Mouse (Mus musculus): ENCODE measurements around the gene Slc22a15. TPM values are rescaled to one million over a fixed set of nuclear protein-coding genes. Genes with fewer than 3 reads are reported as not detected.

Gene Slc22a15
- polyA plus RNA-seq, 1 experiment from 2014 or later = 4.6 TPM

DNA sequence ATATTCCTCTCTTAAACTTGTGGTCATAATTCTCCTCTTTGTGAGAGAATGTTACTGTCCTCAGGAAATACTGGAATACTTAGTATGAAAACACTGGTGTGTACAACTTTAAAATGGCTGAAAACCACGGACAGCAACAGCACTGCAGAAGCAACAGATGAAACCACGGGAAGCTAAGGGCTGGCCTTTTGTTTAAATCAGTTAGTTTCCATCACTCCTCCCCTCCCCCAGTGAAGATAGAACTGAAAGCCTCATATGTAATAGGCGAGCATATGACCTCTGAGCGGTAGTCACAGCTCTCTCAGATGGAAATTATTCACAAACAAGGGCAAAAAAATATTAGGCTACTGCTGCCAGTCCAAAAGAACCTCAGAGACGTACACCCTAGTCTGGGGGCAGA, 10.0 kb downstream of the Slc22a15 start:
- Histone ChIP-seq H3K36me3 (replicated peaks) (peaks cover 4% of the 10 kb centered on the region; the same call in 1 of the 2 replicates), H3K27me3 (replicated peaks; ENCODE audit: low read depth, poor library complexity, severe bottlenecking) (no peaks in the 10 kb centered on the region), H3K9me3 (no peaks in the 10 kb centered on the region), H3K27ac (replicated peaks) (no peak overlapping the region), H3K4me3 (no peak overlapping the region), H3K4me1 (peaks cover 5% of the 10 kb centered on the region; the same call in 1 of the 2 replicates)
- DNase-seq (ENCODE audit: low spot score) = no peak
- 88% methylated on average over 5 of the region's 5 CpGs for WGBS

GRCm38 (mm10) chr3:101912041-101912440, 12.2 kb downstream of the Slc22a15 start:
- DNase-seq (ENCODE audit: low spot score) = no peak
- H3K27me3 ChIP-seq (replicated peaks; ENCODE audit: low read depth, poor library complexity, severe bottlenecking) = no peaks in the 10 kb centered on the region
- H3K9me3 ChIP-seq = no peaks in the 10 kb centered on the region
- H3K36me3 ChIP-seq (replicated peaks) = peaks cover 12% of the 10 kb centered on the region; the same call in 1 of the 2 replicates
- 86% methylated on average over 6 of the region's 6 CpGs for WGBS
- H3K27ac ChIP-seq (replicated peaks) = no peak overlapping the region
- H3K4me1 ChIP-seq = no peaks in the 10 kb centered on the region; the same call in 1 of the 2 replicates
- no peak overlapping the region for H3K4me3 ChIP-seq

- Histone ChIP-seq H3K4me1 (peaks cover 20% of the 10 kb centered on the region), H3K4me3 (no peak overlapping the region), H3K9me3 (no peaks in the 10 kb centered on the region), H3K36me3 (replicated peaks) (peaks cover 8% of the 10 kb centered on the region; the same call in 1 of the 2 replicates), H3K27ac (replicated peaks) (no peak overlapping the region), H3K27me3 (replicated peaks; ENCODE audit: low read depth, poor library complexity, severe bottlenecking) (no peaks in the 10 kb centered on the region)
- 66% methylated on average over 2 of the region's 2 CpGs for WGBS
- DNase-seq (ENCODE audit: low spot score) = no peak
Observed at GRCm38 (mm10) chr3:101907049-101907448, 17.2 kb downstream of the Slc22a15 start.

- WGBS = 89% methylated on average over 7 of the region's 7 CpGs
- Histone ChIP-seq H3K27ac (replicated peaks) (no peak overlapping the region), H3K4me1 (peaks cover 20% of the 10 kb centered on the region), H3K27me3 (replicated peaks; ENCODE audit: low read depth, poor library complexity, severe bottlenecking) (no peaks in the 10 kb centered on the region), H3K4me3 (no peak overlapping the region), H3K9me3 (no peaks in the 10 kb centered on the region), H3K36me3 (replicated peaks) (peaks cover 8% of the 10 kb centered on the region; the same call in 1 of the 2 replicates)
- DNase-seq (ENCODE audit: low spot score) = no peak
Observed at GRCm38 (mm10) chr3:101904776-101905175, 19.5 kb downstream of the Slc22a15 start.

- Histone ChIP-seq H3K27me3 (replicated peaks; ENCODE audit: low read depth, poor library complexity, severe bottlenecking) (no peaks in the 10 kb centered on the region), H3K27ac (replicated peaks) (no peak overlapping the region), H3K4me1 (peaks cover 20% of the 10 kb centered on the region), H3K9me3 (no peaks in the 10 kb centered on the region), H3K36me3 (replicated peaks) (no peaks in the 10 kb centered on the region), H3K4me3 (no peak overlapping the region)
- DNase-seq (ENCODE audit: low spot score) = no peak
- 69% methylated on average over 5 of the region's 5 CpGs for WGBS
Observed at GRCm38 (mm10) chr3:101903091-101903490, 21.2 kb downstream of the Slc22a15 start.

- H3K9me3 ChIP-seq = no peaks in the 10 kb centered on the region
- no peaks in the 10 kb centered on the region for H3K36me3 ChIP-seq (replicated peaks)
- H3K4me3 ChIP-seq = no peak overlapping the region
- H3K27me3 ChIP-seq (replicated peaks; ENCODE audit: low read depth, poor library complexity, severe bottlenecking) = no peaks in the 10 kb centered on the region
- WGBS = 57% methylated on average over 7 of the region's 7 CpGs
- H3K4me1 ChIP-seq = peaks cover 20% of the 10 kb centered on the region
- no peak for DNase-seq (ENCODE audit: low spot score)
- no peak overlapping the region for H3K27ac ChIP-seq (replicated peaks)
Observed at GRCm38 (mm10) chr3:101902344-101902743, 21.9 kb downstream of the Slc22a15 start.

DNA sequence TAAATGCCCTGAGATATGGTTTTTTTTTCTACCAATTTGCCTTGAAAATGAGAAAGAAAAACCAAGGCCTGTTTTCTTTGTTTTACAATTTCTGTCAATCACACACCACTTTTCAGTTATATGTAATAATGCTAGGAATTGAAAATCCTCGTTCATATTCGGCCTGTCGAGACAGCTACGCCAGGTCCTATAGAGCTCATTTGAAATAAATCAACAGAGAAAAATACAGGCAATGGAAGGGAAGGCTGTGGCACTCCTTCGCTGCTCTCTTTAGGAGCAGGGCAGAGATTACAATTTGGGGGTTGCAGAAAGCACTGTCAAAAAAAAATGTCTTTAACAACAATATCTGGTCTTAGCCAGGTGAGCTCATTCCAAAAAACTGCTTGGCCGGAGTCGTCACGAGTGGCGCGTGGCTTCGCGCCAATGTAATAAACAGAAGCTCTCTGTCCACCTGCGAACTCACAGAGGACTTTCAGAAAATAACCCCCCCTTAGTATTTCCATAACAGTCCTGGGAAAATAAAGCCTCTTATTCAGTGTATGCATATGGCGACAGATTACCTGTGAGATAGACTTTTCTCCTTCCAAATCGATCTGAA, 26.8 kb downstream of the Slc22a15 start:
- 94% methylated on average over 15 of the region's 15 CpGs for WGBS
- Histone ChIP-seq H3K27ac (replicated peaks) (no peak overlapping the region), H3K4me1 (peaks cover 3% of the 10 kb centered on the region), H3K4me3 (no peak overlapping the region), H3K9me3 (no peaks in the 10 kb centered on the region), H3K27me3 (replicated peaks; ENCODE audit: low read depth, poor library complexity, severe bottlenecking) (no peaks in the 10 kb centered on the region), H3K36me3 (replicated peaks) (no peaks in the 10 kb centered on the region)
- DNase-seq (ENCODE audit: low spot score) = no peak

- Histone ChIP-seq H3K4me3 (no peak overlapping the region), H3K27me3 (replicated peaks; ENCODE audit: low read depth, poor library complexity, severe bottlenecking) (no peaks in the 10 kb centered on the region), H3K9me3 (no peaks in the 10 kb centered on the region), H3K36me3 (replicated peaks) (no peaks in the 10 kb centered on the region), H3K27ac (replicated peaks) (no peak overlapping the region), H3K4me1 (no peaks in the 10 kb centered on the region)
- peak; percentile 80 for DNase-seq (ENCODE audit: low spot score)
- WGBS = 23% methylated on average over 9 of the region's 9 CpGs
Observed at GRCm38 (mm10) chr3:101896893-101897292, 27.4 kb downstream of the Slc22a15 start.

- no peak for DNase-seq (ENCODE audit: low spot score)
- no peaks in the 10 kb centered on the region for H3K36me3 ChIP-seq (replicated peaks)
- no peaks in the 10 kb centered on the region for H3K4me1 ChIP-seq
- WGBS = 88% methylated on average over 7 of the region's 7 CpGs
- no peak overlapping the region for H3K4me3 ChIP-seq
- no peak overlapping the region for H3K27ac ChIP-seq (replicated peaks)
- no peaks in the 10 kb centered on the region for H3K27me3 ChIP-seq (replicated peaks; ENCODE audit: low read depth, poor library complexity, severe bottlenecking)
- H3K9me3 ChIP-seq = no peaks in the 10 kb centered on the region
Observed at GRCm38 (mm10) chr3:101895376-101895910, 28.8 kb downstream of the Slc22a15 start.

DNA sequence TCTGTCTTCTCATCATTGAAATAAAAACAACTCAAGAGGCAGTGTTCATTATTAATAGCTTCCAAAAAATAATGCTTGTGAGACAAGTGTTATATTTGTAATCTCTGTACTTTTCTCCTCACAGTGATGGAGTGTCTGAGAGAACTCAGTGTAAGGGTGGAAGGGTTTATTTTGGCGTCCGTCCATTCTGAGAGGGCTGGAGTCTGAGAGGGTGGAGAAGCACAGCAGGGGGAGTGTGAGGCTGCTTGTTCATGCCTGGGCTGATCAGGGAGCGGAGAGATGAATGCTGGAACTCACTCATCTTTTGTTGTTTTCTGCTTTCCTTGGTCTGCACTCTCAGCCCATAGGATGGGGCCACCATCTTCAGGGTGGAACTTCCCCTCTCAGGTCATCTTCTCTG, 38.7 kb downstream of the Slc22a15 start:
- no peak overlapping the region for H3K27ac ChIP-seq (replicated peaks)
- H3K4me1 ChIP-seq = peaks cover 7% of the 10 kb centered on the region
- H3K4me3 ChIP-seq = no peak overlapping the region
- H3K9me3 ChIP-seq = no peaks in the 10 kb centered on the region
- no peaks in the 10 kb centered on the region for H3K27me3 ChIP-seq (replicated peaks; ENCODE audit: low read depth, poor library complexity, severe bottlenecking)
- DNase-seq (ENCODE audit: low spot score) = no peak
- H3K36me3 ChIP-seq (replicated peaks) = no peaks in the 10 kb centered on the region
- WGBS = 57% methylated on average over 3 of the region's 3 CpGs

- Histone ChIP-seq H3K4me3 (no peak overlapping the region), H3K27ac (replicated peaks) (no peak overlapping the region), H3K9me3 (no peaks in the 10 kb centered on the region), H3K36me3 (replicated peaks) (no peaks in the 10 kb centered on the region), H3K27me3 (replicated peaks; ENCODE audit: low read depth, poor library complexity, severe bottlenecking) (no peaks in the 10 kb centered on the region; the same call in 1 of the 2 replicates), H3K4me1 (peaks cover 7% of the 10 kb centered on the region)
- DNase-seq (ENCODE audit: low spot score) = no peak
- 78% methylated on average over 4 of the region's 4 CpGs for WGBS
Observed at GRCm38 (mm10) chr3:101885041-101885440, 39.2 kb downstream of the Slc22a15 start.

GRCm38 (mm10) chr3:101883902-101884301, 40.4 kb downstream of the Slc22a15 start:
- H3K27me3 ChIP-seq (replicated peaks; ENCODE audit: low read depth, poor library complexity, severe bottlenecking) = no peaks in the 10 kb centered on the region; the same call in 1 of the 2 replicates
- no peaks in the 10 kb centered on the region for H3K9me3 ChIP-seq
- no peak for DNase-seq (ENCODE audit: low spot score)
- H3K27ac ChIP-seq (replicated peaks) = no peak overlapping the region
- 81% methylated on average over 3 of the region's 3 CpGs for WGBS
- no peak overlapping the region for H3K4me3 ChIP-seq
- H3K36me3 ChIP-seq (replicated peaks) = no peaks in the 10 kb centered on the region; the same call in 1 of the 2 replicates
- H3K4me1 ChIP-seq = peaks cover 7% of the 10 kb centered on the region

DNA sequence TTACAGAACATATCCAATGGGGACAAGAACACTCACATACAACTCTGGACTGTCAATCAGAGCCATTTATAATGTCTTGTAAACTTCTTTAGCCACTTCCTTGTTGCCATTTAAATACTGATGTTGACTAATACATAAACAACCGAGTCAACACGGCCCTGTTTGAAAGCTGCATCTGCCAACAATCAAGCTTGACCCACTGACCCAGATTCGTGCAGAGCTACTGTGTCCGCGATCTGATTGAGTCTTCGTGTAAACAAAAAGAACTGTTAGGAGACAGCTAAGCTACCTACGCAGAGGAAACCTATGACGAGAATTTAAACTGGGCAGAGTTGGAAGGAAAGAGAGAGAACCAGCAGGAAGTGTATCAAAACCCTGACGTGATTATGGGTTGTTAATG, 42.5 kb downstream of the Slc22a15 start:
- Histone ChIP-seq H3K27ac (replicated peaks) (no peak overlapping the region), H3K4me3 (no peak overlapping the region), H3K27me3 (replicated peaks; ENCODE audit: low read depth, poor library complexity, severe bottlenecking) (no peaks in the 10 kb centered on the region; the same call in 1 of the 2 replicates), H3K9me3 (no peaks in the 10 kb centered on the region), H3K36me3 (replicated peaks) (no peaks in the 10 kb centered on the region; the same call in 1 of the 2 replicates), H3K4me1 (peaks cover 20% of the 10 kb centered on the region)
- DNase-seq (ENCODE audit: low spot score) = no peak
- 43% methylated on average over 9 of the region's 9 CpGs for WGBS
